Mouse (Mus musculus): ENCODE data around the gene Gm11627.
"Not testable (repeated sequence)": the region's sequence is repeated elsewhere in the genome, so short reads cannot be mapped to it uniquely, and the experiment has no call there.

Gm11627 gene

DNA sequence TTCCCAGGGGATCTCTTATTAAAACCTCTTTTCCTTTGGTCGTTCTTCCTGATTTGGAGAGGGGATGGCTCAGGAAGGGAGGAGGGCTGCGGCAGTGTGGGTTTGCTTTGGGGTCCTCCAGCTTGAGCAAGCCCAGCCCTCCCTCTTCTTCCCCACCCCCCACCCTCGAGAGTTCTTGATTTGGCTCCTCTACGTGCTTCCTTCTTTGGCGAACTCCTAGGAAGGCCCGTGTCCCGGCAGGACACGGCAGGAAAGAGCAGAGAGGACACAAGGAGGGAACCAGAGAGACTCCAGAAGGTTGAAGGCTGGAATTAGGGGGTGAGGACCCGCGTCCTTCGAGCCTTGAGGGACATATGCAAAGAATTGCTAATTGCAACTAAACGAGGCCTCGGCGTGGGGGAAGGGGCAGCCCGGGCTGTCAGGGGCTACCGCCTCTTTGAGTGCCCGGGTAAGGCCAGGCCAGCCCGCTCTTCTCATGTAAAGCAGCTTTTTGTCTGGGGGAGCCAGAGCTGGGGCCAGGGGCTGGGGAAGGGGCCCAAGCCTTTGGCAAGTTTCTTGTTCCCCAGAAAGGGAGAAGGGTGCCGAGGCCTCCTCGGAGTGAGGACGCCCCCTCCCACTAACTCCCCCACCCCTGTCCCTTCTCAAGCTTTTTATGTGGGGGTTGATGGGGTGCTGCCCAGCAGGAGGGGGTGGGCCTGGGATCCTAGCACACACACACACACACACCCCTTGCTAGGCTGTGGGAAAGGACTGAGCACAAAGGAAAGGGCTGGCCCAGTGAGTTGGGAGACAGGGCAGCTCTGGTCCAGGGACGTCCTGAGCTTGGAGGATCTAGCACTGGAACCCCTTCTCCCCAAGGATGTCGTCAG, at the start of gene Gm11627:
Gm11627 (minus strand) TSS at position 297 of the 869 bp plus-strand sequence.
- no peak for DNase-seq

DNA sequence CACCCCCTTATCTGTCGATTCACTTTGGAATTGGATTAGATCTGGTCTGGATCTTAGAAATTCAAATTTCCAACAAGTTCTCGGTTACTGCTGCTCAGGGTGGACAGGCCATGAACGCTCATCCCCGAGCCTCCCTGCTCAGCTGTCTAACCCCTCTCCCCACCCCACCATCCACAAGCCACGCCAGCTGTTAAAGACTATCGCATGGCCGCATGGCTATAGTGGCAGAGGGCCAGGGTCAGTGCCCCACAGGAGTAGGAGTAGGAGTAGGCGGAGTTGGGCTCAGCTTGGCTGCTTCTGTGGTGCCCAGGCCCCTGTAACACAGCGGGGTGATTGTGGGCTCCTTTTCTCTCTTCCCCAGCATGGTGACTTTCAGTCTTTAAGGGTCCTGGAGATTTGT, 49.3 kb upstream of the Gm11627 start:
- no peak for DNase-seq

DNA sequence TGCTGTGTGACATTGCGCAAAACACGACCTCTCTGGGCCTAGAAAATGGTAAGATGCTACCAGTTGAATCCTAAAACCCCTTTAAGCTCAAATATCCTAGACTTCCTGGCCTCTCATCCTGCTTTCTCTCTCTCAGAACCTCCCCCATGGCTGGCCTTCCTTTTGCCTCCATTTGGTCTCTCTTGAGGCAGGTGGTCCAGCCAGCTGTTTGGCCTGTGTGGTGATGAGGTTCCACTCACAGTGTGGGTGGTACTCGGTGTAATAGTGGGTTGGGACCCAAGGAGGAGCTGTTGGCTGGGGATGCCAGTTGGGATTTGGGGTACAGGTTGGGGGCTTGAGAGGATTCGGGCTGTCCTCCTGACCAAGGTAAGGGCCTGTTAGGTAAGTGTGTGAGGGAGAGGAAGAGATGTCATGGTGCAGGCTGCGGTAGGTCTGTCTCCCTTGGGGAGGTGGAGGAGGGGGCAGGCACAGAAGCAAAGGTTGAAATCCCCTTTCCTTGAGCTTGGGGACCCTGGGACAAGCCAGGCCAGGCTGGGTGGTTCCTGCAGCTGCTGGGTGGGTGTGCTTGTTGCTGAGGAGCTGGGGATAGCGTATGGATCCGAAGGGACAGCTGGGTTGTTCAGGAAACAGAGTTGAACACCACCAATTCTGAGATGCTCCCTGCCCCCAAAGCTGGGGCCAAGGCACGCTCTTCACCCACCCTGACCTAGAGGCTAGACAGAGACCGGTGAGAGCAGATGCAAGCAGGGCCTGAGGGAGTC, 48.1 kb upstream of the Gm11627 start:
- DNase-seq, result no peak

DNA sequence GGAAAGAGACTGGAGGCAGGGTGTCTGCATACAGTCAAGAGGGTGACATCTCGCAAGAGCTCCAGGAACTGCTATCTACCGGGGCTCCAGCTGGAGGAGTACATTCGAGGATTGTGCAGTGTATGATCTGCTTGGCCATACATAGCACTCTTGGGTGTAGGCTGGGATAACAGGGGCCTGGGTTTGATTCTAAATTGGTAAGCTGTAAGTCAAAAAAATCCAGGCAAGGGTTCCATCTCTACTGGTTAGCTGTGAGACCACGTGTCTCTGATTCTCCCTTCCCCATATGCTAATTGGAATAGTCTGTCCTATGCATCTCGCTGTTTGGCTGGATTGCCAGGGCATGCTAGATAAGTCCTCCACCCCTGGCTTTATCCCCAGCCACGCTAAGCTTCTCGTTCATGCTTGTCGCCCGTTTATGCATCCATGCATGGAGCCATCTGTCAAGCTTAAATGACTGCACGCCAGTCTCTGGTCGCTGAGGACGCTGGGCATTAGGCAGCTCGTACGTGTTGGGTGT, 45.7 kb upstream of the Gm11627 start:
- no peak for DNase-seq

DNA sequence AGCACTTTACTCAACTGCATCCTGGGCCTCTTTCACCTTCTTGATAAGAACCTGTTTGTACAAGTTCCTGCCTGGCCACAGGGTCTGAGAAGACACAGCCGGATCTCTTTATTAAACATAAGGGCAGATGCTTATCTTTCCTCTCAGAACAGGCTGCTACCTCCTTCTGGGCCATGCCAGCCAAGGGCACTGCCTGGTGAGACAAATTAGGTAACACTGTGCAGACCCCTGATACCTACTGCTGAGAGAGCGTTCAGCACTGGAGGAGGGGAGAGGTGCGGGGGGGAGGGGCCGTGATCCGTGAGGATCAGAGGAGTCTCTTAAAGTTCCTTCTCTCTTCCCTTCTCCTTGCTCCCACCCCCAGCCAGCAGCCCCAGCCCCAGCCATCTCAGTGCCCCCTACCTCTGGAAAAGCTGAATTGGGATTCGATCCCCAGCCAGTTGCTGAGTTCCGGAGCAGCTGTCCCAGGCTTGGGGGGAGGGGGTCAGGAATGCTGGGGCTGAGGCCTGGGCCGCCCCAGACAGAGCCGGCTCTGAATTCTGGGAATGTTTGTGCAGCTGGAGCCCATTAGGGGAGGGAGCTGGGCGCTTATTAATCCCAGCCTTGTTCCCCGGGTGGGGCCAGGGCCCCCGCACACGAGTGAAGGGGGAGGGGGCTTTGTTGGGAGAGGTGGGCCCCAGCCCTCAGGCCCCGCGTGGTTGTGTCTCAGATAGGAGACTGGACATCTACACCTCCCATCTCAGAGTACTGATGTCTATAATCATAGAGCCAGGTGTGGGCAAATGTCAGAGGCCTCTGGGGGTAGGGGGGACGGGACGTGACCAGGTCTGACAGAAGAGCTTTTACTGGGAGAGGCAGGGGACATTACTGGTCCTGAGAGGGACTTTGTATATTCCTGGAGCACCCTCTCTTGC, 44.9 kb upstream of the Gm11627 start:
- DNase-seq, result no peak

DNA sequence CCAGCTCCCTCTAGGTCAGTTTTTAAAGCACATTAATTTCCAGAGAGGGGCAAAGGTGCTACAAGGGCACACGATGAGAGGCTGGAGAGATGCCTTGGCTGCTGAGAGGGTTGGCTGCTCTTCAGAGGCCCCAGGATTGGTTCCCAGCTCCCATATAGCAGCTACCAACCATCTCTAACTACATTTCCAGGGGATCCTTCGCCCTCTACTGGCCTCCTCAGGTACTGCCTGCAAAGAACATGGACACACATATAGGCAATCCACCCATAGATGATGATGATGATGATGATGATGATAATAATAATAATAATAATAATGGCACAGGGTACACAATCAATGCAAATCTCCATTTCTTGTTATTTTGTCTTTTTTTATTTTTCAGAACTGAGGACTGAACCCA, 40.2 kb upstream of the Gm11627 start:
- no peak for DNase-seq

DNA sequence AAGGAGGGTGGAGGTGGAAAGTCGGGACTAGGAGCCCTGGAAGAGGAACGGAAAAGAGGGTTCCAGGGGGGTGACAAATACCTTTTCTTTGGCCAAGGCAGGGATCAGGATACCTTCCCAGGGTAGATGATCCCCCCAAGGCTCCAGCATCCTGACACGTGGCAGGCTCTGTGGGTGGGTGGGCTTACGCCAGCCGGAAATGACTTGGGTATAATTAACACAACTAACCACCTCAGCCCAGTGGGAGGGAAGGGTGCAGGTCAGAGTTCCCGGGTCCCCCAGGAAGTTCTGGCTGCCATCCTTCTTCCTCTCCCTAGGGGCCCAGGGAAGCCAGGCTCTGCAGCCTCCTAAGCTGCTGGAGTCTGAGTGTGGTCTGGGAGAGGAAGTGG, 32.0 kb upstream of the Gm11627 start:
- DNase-seq, result no peak

DNA sequence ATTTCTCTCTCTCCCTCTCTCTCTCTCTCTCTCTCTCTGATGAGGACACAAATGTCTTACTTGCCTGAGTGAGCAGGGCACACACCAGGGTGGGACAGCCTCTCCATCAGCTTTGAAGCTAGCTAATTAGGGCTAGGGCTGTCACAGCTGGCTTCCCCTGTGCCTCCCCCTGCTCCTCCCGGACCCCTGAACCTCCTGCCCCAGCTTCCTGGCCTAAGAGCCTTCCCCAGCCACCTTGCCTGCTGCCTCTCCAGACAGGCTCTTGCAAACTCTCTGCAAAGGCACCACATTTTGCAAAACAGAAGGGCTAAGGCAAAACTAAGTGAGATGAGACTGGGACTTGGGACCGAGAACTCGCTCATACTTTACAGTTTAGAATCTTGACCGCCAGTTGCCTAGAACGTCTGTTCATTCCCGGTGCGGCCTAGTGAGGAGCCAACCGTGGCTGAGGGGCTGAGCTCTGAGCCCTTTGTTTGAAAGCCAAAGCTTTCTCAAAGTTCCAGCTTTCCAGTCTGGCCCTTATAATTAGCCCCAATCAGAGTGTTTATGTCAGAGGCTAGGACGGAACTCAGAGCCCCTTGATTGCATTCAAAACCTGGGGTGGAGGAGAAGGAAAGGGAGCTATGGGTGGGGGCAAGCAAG, 31.5 kb upstream of the Gm11627 start:
- no peak for DNase-seq

DNA sequence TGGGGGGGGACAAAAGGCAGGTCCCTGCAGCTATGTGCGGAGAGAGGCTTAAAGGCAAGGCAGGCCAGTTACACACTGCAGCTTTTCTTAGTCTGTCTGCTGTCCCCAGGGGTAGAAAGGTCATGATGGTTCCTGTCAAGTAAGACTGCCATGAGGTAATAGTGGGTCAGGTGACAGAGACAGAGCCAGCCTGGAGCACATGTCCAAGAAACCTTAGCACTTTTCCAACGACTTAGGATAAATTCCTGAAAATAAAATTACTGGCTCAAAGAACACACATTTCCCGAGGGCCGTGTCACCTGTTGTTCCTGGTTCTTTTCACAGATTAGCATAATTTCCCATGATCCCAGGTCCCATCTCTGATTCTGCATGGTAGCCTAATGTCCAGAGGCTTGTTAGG, 31.0 kb upstream of the Gm11627 start:
- DNase-seq, result no peak

DNA sequence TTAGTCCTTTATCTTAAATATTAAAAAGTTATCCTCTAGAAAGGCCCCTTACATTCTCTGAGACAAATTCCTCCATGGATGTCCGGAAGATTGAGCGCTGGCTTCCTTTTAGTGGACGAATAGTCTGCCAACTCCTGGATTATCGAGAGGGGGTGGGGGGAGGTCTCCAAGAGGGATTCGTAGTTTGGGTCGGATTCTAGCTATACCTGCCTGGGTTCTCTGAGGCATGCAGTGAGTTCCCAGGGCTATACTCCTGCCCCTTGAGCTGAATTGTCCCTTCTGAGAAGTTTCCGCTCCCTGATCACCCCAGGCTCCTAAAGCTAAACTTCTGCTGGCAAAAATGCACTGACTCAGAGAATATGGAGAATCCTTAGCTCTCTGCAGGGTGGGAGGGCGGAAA, 30.2 kb upstream of the Gm11627 start:
- DNase-seq, result no peak

DNA sequence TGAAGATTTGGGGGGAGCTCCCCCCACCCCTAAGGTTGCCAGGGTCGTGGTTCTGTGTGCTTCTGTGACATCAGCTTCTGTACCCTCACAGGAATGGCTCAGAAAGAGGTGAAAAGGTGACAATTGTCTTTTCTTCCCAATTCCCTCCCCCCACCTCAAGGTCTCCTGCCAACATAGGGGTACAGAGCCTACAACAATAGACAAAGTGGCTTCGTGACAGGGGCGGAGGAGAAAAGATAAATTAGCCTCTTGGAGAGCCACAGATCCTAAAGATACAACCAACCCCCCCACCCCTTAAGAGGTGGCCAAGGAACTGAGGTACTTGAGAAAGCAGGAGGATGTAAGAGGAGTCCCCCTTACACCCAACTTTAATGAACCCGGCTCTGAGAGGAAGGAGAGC, 29.4 kb upstream of the Gm11627 start:
- DNase-seq, result no peak

DNA sequence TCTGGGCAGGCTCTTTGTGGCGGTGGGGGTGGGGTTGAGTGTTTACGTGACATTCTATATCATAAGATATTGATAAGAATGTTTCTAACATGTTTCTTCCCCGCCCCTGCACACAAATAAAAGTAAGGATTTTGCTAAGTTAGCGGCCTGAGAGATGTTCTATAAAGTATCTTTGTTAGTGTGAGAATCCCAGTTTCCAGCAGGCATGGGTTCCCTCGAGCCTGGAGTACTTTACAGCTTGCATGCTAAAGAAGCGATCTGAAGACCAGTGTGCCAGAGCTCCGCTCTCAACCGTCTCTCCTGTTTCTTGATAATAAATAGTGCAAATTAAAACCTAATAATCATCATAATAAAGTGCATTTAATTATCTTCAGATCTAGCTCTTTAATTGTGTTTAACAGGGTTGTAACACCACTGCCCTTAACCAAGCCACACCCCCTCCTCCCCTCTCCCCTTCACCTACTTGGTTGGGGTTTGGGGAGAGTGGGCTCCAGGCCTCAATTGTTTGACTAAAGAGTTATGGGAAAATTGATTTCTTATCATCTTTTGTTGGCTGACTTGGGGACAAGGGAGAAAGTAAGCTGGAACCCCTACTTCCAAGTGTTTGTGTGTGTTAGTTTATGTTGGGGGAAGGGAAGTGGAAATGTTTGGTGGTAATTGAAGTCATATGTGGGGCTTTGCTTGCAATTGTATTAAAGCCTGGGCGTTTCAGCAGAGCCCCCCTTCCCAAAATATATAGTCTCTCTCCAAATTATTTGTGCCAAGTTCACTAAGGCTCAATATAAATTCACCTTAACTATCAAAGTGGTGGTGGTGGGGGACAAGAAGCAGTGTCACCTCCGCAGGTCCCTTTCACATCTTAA, 28.7 kb upstream of the Gm11627 start:
- no peak for DNase-seq

DNA sequence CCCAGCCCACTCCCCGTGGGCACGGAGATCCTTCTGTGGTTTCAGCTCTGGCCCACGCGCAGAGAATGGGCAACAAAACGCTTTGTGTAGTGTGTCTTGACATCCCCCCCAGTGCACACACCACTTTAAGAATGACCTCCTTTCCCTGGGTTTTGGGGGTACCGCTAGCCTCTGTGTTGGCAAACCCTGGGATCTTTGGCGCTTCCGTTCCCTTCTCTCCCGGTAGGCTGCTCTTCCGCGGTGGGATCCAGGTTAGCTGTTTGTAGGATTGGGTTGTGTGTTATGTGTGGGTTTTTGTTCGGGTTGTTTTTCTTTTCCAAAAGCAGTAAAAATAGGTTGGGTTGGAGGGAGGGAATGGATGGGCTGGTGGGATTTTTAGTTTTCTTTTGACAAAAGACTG, 27.9 kb upstream of the Gm11627 start:
- DNase-seq, result not testable (repeated sequence)

DNA sequence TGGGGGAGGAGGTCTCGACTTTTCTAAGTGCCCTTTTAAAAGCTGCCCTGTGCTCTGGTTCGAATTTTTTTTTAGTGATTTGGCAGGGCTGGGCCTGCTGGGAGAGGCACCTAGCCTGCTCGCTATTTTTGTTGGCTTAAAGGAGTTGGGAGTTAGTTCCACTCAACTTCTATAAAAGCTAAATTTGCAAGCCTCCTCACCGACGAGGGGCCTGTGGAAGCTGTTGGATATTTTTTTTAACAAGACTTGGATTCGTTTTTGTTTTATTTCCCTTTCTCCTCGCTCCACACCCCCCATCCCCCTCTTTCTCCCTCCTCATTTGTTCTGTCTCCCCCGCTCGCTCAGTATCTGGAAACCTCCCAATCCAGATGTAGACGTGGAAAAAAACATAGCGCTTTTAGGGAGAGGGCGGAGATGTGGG, 27.5 kb upstream of the Gm11627 start:
- no peak for DNase-seq

DNA sequence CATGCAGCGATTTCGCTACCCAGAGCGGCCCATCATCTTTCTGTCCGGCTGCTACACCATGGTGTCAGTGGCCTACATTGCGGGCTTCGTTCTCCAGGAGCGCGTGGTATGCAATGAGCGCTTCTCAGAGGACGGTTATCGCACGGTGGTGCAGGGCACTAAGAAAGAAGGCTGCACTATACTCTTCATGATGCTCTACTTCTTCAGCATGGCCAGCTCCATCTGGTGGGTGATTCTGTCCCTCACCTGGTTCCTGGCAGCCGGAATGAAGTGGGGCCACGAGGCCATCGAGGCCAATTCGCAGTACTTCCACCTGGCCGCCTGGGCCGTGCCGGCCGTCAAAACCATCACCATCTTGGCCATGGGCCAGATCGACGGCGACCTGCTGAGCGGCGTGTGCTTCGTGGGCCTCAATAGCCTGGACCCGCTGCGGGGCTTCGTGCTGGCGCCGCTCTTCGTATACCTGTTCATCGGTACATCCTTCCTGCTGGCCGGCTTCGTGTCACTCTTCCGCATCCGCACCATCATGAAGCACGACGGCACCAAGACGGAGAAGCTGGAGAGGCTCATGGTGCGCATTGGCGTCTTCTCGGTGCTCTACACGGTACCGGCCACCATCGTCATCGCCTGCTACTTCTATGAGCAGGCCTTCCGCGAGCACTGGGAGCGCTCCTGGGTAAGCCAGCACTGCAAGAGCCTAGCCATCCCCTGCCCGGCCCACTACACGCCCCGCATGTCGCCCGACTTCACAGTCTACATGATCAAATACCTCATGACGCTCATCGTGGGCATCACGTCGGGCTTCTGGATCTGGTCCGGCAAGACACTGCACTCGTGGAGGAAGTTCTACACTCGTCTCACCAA, 26.5 kb upstream of the Gm11627 start:
- DNase-seq, result no peak

DNA sequence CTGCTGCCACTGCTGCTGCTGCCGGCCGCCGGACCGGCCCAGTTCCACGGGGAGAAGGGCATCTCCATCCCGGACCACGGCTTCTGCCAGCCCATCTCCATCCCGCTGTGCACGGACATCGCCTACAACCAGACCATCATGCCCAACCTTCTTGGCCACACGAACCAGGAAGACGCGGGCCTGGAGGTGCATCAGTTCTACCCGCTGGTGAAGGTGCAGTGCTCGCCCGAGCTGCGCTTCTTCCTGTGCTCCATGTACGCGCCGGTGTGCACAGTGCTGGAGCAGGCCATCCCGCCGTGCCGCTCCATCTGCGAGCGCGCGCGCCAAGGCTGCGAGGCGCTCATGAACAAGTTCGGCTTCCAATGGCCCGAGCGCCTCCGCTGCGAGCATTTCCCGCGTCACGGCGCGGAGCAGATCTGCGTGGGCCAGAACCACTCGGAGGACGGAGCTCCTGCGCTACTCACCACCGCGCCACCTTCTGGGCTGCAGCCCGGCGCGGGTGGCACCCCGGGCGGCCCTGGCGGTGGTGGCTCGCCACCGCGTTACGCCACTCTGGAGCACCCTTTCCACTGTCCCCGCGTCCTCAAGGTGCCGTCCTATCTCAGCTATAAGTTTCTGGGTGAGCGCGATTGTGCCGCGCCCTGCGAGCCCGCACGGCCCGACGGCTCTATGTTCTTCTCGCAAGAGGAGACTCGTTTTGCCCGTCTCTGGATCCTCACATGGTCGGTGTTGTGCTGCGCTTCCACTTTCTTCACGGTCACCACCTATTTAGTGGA, 25.7 kb upstream of the Gm11627 start:
- DNase-seq, result no peak

DNA sequence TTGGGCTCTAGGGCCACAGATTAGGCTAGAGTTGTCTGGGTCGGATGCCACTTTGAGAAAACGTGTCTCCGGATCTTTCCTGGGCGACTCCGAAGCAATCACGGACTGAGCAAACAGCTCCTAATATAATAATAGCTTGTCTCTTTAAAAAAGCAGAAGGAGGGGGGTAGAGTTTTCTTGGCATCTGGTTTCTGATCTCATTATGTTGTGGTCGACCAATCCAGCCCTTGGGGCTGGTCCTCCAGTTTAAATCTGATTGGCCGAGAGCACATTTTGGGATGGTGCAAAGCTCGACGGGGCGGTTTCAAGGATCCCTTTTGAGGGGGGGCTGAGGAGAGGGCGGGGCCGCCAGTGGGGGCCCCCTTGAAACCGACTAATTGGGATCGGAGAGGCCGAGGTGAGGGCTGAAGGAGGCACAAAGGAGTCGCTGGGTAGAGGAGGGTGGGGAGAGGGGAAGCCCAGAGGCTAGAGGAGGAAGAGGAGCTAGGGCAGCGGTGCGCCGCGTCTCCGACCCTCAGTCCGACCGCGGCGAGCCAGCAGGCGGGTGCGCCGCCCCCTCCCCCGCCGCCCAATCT, 24.8 kb upstream of the Gm11627 start, which contains the start of gene Fzd2:
Fzd2 (plus strand) TSS at position 387 of the 575 bp plus-strand sequence.
- DNase-seq, result no peak

DNA sequence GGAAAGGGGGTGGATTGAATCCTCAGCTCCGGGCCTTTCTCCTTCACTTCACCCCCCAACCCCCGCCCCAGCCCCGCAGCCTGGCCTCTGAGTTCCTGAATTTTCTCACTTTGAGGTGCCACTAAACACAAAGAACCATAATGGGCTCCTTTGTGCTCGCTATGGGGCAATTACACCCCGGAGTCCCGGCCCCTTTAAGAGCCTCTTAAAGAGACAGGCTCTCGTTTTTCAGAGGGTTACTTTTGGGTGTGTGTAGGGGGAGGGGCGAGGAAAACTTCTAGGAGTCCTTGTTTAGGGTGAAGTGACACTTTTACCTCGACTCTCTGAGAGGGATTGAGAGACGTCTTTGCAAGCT, 24.2 kb upstream of the Gm11627 start:
- no peak for DNase-seq

Measured in thymus, postnatal 36 days (tissue).